In the genomic region with DNA sequence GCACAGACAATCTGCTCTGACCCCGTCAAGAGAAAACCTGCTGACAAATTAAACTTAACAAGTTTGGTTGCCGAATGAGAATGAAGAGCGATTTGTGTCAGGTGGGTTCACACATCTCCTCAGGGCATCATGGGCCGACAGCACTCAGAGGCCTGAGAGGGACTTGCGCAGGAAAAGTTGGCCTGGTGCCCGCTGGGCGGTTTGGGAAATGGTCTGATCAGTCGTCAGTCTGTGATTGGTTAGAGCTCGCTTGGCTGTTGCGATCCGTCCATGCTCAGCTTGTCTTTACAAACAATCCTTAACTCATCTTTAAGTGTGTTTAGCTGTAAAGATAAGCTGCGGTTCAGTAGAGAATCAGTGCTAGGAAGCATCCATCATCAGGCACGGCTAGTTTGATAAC, we compare ENCODE assay signal across 17 mouse cellular contexts. TPM values are rescaled to one million over a fixed set of nuclear protein-coding genes. Genes with fewer than 3 reads are reported as not detected.
A peak's percentile ranks its signal among the peaks of the same experiment; 100 is the strongest.
DNase-seq lines count a peak whose midpoint lies in the region; ATAC-seq and TF ChIP-seq lines count a peak whose summit lies in the region.
"Had no signal": no experiment of that assay in that cellular context is flagged by ENCODE, and none has a peak within 500 bp of the region (broad histone marks: within the 10 kb centered on the region; RNA-seq: fewer than 3 reads in every experiment).

No protein-coding gene starts in this region.

- H3K9ac ChIP-seq in lung, embryonic 14.5 days: no peak overlapping the region
- H3K9ac ChIP-seq in stomach, embryonic 15.5 days: no peak overlapping the region
- H3K9ac ChIP-seq: limb, embryonic 13.5 days; midbrain, embryonic 12.5 days; neural tube, embryonic 12.5 days had no signal

- no peak overlapping the region for H3K4me3 ChIP-seq in lung, embryonic 14.5 days (ENCODE audit: low read depth, low read length)
- H3K4me3 ChIP-seq in lung, adult 2 months (replicated peaks; ENCODE audit: extremely low read depth, low read depth, low read length): no peak overlapping the region
- H3K4me3 ChIP-seq in stomach, embryonic 15.5 days (replicated peaks): no peak overlapping the region
- H3K4me3 ChIP-seq: forebrain, embryonic 10.5 days; limb, embryonic 13.5 days; midbrain, embryonic 12.5 days; neural tube, embryonic 12.5 days had no signal

- H3K4me1 ChIP-seq in lung, embryonic 14.5 days (ENCODE audit: insufficient read depth): no peaks in the 10 kb centered on the region
- H3K4me1 ChIP-seq in lung, adult 2 months (ENCODE audit: control insufficient read depth, insufficient read depth, low read length): no peaks in the 10 kb centered on the region; the same call in 1 of the 2 replicates
- no peaks in the 10 kb centered on the region for H3K4me1 ChIP-seq in stomach, embryonic 15.5 days
- H3K4me1 ChIP-seq: limb, embryonic 13.5 days; midbrain, embryonic 12.5 days; neural tube, embryonic 12.5 days had no signal

- peak overlapping the region; percentile 44 for H3K4me2 ChIP-seq in lung, embryonic 14.5 days
- peak overlapping the region; percentile 19; the same call in 1 of the 2 replicates for H3K4me2 ChIP-seq in stomach, embryonic 15.5 days
- H3K4me2 ChIP-seq: limb, embryonic 13.5 days; midbrain, embryonic 12.5 days; neural tube, embryonic 12.5 days had no signal

- no peak for TF ChIP-seq POLR2A in lung, adult 2 months (IDR thresholded peaks at IDR 0.05; ENCODE audit: borderline replicate concordance, extremely low read depth, low read depth, low read length)

- H3K27me3 ChIP-seq in lung, embryonic 14.5 days (ENCODE audit: insufficient read depth, low read length): no peaks in the 10 kb centered on the region
- no peaks in the 10 kb centered on the region for H3K27me3 ChIP-seq in stomach, embryonic 15.5 days (replicated peaks)
- H3K27me3 ChIP-seq: limb, embryonic 13.5 days; midbrain, embryonic 12.5 days; neural tube, embryonic 12.5 days had no signal

- no peaks in the 10 kb centered on the region for H3K36me3 ChIP-seq in lung, embryonic 14.5 days (ENCODE audit: insufficient read depth)
- H3K36me3 ChIP-seq in stomach, embryonic 15.5 days: no peaks in the 10 kb centered on the region
- H3K36me3 ChIP-seq: forebrain, embryonic 10.5 days; limb, embryonic 13.5 days; midbrain, embryonic 12.5 days; neural tube, embryonic 12.5 days had no signal

- peak; percentile 5 for DNase-seq in embryo, embryonic 10 days (ENCODE audit: low spot score)
- DNase-seq in embryo, embryonic 10.5 days (ENCODE audit: low spot score): no peak
- DNase-seq in lung, embryonic 14.5 days: peak; percentile 92
- DNase-seq in lung, adult 2 months: no peak
- DNase-seq in heart, postnatal 14 days: peak; percentile 35 to 37
- no peak for DNase-seq in c-Kit-positive CD71-positive TER-119-positive erythroid progenitor cells, embryonic 14.5 days (ENCODE audit: low spot score)
- no peak for DNase-seq in kidney, postnatal 4 days
- DNase-seq: kidney, adult 2 months; right cerebral cortex, adult 18-20 months had no signal

- WGBS in lung, embryonic 14.5 days: 19% methylated on average over 13 of the region's 13 CpGs
- WGBS in lung, adult 2 months: 35% methylated on average over 13 of the region's 13 CpGs
- 44% methylated on average over 13 of the region's 13 CpGs for WGBS in stomach, embryonic 15.5 days

- H3K9me3 ChIP-seq in lung, embryonic 14.5 days (ENCODE audit: low read depth, low read length): no peaks in the 10 kb centered on the region
- no peaks in the 10 kb centered on the region for H3K9me3 ChIP-seq in stomach, embryonic 15.5 days
- H3K9me3 ChIP-seq: forebrain, embryonic 10.5 days; limb, embryonic 13.5 days; midbrain, embryonic 12.5 days; neural tube, embryonic 12.5 days had no signal

- no peak overlapping the region for H3K27ac ChIP-seq in lung, embryonic 14.5 days (ENCODE audit: low read depth)
- no peak overlapping the region for H3K27ac ChIP-seq in stomach, embryonic 15.5 days
- H3K27ac ChIP-seq: forebrain, embryonic 10.5 days; limb, embryonic 13.5 days; midbrain, embryonic 12.5 days; neural tube, embryonic 12.5 days had no signal

- intact Hi-C loops in heart, postnatal 14 days (cut with DNase I): no loop called here

- ATAC-seq in lung, embryonic 14.5 days (ENCODE audit: insufficient read depth): peak; percentile 90
- ATAC-seq in stomach, embryonic 15.5 days (ENCODE audit: insufficient read depth, low FRiP score, low read depth): no peak; the same call in 1 of the 2 replicates

- no peak for TF ChIP-seq CTCF in lung, embryonic 14.5 days (IDR thresholded peaks at IDR 0.05; ENCODE audit: low read depth)
- no peak for TF ChIP-seq CTCF in lung, adult 2 months (IDR thresholded peaks at IDR 0.05; ENCODE audit: insufficient read depth, low read length)

RNA-seq across cellular contexts. Expression of a gene that starts 47.8 kb away (rescaled TPM):
- polyA plus RNA-seq in lung, embryonic 14.5 days (2014; fragmentation: Nextera tagmentation; extraction: Ambion mirVana): not detected in 2 replicates
- not detected in 2 replicates for polyA plus RNA-seq in lung, adult 2 months (2012; rRNA removed)
- under 1 TPM; 0.29 to 0.74 TPM for total RNA-seq in heart, postnatal 14 days (2021)
- 0.10 TPM in 1 of 2 replicates, not detected in the other for polyA plus RNA-seq in stomach, embryonic 15.5 days (2015; fragmentation: Nextera tagmentation; extraction: Ambion mirVana)
- total RNA-seq: common myeloid progenitor, adult 5-6 weeks; ES-E14; gastrocnemius, postnatal 4 days had no signal
- polyA plus RNA-seq: kidney, adult 2 months; limb, embryonic 13.5 days had no signal

Comparison
In these comparisons a context has a peak if more than half of its experiments do, and no peak if none do; other contexts are left out.
1. DNase-seq: peak in embryo, embryonic 10 days (single experiment), lung, embryonic 14.5 days (single experiment) and heart, postnatal 14 days (2 of 2); none in embryo, embryonic 10.5 days (single experiment), lung, adult 2 months (single experiment), c-Kit-positive CD71-positive TER-119-positive erythroid progenitor cells, embryonic 14.5 days (single experiment) and kidney, postnatal 4 days (0 of 2).